Mouse (Mus musculus) right cerebral cortex, postnatal 25 days (tissue): ENCODE results near the gene Duoxa1.
A peak's percentile ranks its signal among the peaks of the same experiment; 100 is the strongest.

ENCODE experiments used
- DNase-seq: peaks from one replicate; pipeline ENCODE4 v3.0.0; 2022

Gene Duoxa1

DNA sequence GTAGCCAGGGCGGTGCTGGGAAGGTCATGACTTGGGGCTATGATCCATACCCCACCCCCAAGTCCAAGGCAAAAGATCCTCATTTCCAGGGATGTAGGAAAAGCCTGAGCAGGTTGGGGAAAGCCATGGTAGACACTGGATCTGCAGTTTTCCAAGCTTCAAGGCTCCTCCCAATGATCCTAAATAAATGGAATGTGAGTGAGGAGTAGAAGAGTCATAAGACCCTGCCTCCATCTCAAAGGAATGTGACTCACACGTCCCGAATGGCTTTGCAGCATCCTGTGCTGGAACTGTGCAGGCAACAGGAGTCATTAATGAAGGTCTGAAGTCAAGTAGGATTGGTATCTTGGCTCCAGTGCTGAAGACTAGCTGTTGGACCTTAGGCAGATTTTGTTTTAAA lies 14.5 kb upstream of the Duoxa1 start:
- DNase-seq = no peak

DNA sequence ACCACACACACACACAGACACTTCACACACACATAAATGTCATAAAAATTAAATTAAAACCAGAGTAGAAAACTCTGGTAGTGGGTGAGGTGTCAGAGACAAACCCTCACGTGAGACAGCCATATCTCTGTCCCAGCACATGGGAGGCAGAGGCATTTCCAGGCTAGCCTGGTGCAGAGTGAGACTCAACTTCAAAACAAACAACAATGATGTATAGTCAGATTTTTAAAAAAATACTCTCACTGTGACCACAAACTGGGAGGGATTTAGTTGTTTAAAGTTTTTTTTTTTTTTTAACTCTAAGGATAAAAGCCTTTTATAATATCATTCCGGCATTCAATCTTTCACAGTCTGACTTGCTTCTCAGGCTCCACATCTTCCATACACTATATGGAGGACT lies 11.8 kb upstream of the Duoxa1 start:
- DNase-seq = no peak

DNA sequence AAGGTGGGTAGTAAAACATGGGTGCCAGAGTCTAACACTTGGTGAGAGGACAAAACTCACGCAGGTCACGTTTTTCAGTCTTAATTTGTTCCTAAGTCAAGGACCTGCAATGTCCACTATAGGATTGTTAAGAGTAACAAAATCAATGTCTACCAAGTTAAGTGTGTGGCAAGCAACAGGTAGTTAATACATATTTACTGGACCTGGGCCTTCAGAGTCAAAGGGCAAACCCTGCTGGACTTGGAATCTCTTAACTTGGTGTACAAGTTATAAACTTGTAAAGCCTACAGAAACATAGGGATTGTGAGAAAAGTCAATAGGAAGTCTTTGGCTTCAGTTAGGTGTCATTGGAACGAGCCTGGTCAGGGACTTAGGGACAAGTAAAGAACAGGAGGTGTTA lies 11.1 kb upstream of the Duoxa1 start:
- DNase-seq = no peak

- no peak for DNase-seq
Observed at GRCm38 (mm10) chr2:122323960-122324359, 10.4 kb upstream of the Duoxa1 start.

- no peak for DNase-seq
Observed at GRCm38 (mm10) chr2:122317384-122317783, 3.9 kb upstream of the Duoxa1 start.

DNA sequence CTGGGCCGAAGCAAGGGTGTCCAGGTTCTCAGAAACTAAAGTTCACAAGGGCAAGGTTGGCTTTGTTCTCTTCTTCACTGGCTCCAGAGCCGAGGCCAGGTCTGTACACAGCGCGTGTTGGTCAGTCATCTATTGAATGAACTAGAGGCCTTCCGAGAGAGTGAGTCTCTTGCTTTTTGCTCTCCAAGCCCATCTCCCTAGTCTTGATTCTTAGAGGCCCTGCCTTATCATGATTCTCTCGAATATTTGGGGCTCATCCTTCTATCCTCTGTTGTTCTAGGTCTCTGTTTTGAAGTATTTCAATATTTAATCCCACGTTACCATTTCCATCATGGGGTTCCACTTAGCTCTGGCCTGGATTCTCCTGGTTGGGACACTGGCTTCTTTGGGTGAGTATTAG lies 1.8 kb upstream of the Duoxa1 start, which contains the start of gene Duox1:
TSS of gene Duox1 (plus strand) at position 301 of the 400 bp plus-strand sequence.
- no peak for DNase-seq

GRCm38 (mm10) chr2:122312722-122313417 lies 660 bp downstream of the Duoxa1 start:
- DNase-seq = no peak

DNA sequence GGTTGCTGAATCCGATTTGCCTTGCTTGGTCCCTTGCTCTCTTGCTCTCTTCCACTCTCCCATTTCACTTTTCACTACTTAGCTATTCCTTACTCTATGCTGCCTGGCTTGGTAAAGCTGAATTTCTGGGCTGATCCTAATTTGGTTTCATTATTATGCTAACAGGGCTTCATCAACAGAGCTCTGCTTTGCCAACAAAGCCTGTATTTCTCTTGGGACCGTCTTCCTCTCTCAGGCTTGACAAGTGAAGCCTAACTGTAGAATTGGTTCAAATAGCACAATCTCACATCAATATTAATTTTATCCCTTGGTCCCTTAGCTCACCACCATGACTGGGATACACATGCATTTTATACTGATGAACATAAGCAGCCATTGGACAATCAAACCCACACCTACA lies 2.0 kb downstream of the Duoxa1 start:
- DNase-seq = no peak

DNA sequence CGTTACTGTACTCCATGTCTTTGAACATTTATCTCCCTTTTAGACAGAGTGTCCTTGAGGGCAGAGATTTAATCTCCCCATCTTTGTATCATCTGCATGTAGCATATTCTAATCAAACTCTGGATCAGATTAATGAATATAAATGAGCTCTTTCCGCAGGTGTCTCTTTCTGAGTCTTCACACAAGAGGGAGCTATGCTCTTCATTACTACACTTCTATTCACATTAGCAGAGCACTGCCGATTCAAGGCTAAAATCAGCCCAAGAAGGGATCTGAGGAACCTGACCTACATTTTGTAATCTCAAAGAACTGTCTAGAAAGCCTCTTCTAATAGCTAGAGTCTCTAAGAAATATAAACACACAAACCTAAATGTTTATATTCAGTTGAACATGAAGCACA lies 3.9 kb downstream of the Duoxa1 start:
- DNase-seq = no peak

DNA sequence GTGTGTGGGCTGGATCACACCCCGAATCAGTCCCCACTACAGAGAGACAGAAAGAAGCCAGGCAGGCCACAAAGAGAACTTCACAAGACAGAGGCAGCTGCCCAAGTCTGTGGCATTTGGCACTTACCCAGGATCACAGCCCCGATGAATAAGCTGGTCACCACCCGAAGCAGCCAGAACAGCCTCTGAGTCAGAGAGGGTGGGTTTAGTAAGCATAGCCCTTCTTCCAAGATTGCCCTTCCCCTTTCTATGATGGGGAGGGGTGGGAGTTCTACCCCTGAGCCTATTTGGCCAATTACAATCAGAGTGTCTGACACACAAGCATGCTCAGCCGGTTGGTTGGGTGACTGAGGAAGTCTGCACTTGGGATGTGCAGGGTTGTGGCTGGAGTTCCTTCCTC lies 7.3 kb downstream of the Duoxa1 start:
- DNase-seq = no peak

GRCm38 (mm10) chr2:122305097-122305892 lies 8.2 kb downstream of the Duoxa1 start:
- DNase-seq = no peak

DNA sequence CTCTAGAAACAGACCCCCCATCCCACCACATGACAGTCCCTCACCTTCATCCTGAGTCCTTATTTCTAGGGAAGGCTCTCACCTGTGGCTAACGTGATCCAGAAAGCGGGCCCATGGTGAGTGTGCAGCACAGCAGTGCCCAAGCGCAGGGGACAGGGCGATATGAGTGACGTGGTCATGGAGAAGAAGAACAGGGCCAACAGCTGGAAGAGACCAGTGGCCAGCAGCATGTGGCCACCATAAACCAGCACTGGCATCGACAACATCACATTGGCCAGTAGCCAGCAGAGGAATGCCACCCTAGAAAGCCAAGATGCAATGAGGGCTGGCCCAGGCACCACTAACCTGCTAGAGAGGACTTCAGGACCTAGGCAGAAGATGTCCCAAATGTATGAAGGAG lies 9.0 kb downstream of the Duoxa1 start:
- DNase-seq = no peak

GRCm38 (mm10) chr2:122302574-122303241 lies 10.8 kb downstream of the Duoxa1 start:
- peak; percentile 36 for DNase-seq

DNA sequence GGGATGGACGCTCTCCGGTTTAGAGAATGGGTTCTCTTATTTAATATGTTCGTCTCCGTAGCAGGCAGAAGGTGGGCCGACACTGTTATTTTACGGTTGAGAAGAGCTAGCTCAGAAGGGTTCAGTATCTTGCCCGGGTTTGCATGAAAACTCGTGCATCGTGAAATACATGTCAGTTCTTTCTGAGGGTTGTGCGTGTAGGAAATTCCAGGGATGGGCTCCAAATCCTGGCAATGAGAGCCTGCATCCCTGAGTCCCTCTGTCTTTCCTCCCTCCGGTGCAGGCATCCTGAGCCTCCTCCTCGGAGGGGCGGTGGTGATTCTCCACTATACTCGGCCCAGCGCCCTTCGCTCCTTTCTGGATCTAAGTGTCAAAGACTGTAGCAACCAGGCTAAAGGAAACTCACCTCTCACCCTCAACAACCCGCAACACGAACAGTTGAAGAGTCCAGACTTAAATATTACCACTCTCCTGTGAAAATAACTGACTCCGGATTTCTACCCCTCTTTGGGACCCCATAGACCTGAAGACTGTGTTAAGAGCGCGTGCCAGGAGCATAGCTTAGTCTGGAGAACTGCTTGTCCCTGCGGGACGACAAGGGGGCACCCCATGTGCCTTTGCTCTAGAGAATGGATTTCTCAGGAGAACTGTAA lies 11.5 kb downstream of the Duoxa1 start:
- no peak for DNase-seq

DNA sequence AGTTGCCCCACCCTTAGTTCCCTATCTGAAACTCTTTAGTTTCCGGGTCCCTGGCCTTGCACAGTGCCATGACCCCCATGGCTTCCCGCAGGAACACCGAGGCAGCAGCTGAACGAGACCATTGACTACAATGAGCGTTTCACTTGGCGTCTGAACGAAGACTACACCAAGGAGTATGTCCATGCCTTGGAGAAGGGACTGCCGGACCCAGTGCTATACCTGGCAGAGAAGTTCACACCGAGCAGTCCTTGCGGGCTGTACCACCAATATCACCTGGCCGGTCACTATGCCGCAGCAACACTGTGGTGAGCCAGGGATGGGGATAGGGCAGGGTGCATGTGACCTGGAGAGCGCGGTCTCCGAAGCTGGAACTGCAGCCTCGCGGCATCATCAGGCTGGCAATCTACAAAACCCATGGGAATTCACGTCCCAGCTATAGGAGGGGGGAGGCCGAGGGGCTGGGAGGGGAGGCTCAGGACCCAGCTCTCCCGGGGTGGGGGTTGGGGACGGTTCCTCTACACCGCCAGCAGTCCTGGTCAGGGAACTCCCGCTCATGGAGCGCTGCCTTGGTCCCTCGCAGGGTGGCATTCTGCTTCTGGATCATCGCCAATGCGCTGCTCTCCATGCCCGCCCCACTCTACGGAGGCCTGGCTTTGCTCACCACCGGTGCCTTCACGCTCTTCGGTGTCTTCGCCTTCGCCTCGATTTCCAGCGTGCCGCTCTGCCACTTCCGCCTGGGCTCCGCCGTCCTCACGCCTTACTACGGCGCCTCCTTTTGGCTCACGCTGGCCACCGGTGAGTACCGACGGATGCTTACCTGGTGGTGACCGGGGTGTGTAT lies 12.2 kb downstream of the Duoxa1 start:
- DNase-seq = peak; percentile 38

DNA sequence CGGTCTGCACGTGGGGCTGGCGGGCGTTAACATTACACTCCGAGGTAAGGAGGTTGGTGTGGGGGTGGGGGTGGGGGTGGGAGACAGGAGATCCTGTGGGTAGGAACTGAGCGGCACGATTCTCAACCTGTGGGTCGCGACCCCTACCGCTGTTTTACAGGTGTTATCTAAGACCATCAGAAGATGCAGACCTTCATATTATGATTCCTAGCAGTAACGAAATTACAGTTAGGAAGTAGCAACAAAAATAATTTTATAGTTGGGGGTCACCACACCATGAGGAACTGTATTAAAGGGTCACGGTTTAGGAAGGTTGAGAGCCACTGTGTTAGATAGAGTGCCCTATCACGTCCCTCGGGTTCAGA lies 12.9 kb downstream of the Duoxa1 start:
- DNase-seq = no peak

DNA sequence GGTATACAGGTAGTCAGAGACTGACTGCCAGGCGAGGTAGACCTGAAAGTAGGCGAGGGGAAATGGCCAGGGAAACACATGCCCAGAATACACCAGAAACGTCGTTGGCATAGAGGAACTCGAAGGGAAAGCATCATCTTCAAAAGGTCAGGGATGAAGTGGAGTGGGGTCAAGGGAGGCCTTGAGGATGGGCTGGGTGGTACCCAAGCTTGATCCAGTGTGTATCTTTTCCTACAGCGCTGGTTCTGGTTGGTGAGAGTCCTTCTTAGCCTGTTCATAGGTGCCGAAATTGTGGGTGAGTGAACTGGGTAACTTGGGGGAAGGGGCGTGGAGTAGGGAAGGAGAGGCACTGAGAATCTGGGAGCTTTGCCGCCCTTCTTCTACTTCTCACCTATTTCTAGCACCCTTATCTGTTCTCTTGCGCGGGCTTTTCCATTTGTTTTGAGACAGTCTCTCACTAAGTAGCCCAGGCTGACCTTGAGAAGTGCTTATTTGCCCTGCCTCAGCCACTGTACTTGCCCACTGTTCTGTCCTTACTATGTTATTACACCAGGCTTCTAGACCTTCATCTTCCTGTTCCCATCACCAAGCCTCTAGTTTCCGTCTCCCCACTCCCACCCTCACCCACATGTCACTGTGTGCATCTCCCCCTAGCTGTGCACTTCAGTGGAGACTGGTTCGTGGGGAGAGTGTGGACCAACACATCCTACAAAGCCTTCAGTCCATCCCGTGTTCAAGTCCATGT lies 13.4 kb downstream of the Duoxa1 start:
- DNase-seq = no peak

GRCm38 (mm10) chr2:122298596-122299490 lies 14.7 kb downstream of the Duoxa1 start, which contains the start of gene Duoxa2:
Duoxa2 (plus strand) TSS chr2:122298900.
- DNase-seq = no peak

DNA sequence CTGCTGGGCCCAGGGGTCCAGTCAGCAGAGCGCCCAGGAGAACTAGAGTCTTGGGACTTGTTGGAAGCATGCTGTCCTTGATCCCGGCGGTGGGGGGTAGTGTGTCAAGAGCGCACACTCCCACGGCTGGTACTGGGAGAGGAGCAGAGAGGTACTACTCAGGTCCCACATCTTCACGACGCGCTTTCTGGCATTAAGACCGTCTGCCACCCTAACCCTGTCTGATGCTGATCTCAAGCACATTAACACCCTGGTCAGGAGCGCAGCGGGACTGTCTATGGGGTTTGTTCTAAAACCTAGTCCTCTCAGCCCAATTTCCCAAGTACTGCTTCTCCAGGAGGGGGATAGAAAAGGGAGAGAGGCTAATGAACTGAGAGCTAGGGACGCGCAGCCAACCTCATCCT lies 15.4 kb downstream of the Duoxa1 start, which contains the start of gene Duox2:
TSS of gene Duox2 (minus strand) at position 354 of the 404 bp plus-strand sequence.
- no peak for DNase-seq
